In the genomic region with DNA sequence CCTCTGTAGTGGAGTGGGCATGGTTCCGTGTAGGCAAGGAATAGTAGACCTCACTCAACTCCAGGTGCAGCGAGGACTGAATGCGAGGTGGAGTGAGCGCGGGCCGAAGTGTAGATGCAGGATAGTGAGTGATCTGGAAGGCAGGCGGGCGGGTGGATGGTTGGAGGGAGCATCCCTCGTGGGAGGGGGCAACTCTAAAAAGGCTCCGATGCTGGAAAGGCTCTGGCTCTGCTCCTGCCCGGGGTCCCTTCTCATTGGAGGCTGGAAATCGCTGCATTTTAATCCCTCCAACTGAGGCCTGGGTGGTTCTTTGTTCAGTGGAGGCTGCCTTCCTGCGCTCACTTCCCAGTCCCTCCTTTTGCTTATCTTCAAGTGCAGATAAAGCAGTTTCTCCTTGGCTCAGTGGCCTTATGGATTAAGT, we compare ENCODE assay signal across 7 mouse cellular contexts. TPM values are rescaled to one million over a fixed set of nuclear protein-coding genes. Genes with fewer than 3 reads are reported as not detected.
DNase-seq lines count a peak whose midpoint lies in the region; ATAC-seq and TF ChIP-seq lines count a peak whose summit lies in the region.

No protein-coding gene starts in this region.

- no peaks in the 10 kb centered on the region for H3K9me3 ChIP-seq in lung, embryonic 16.5 days (ENCODE audit: control insufficient read depth, low read length)
- no peaks in the 10 kb centered on the region for H3K9me3 ChIP-seq in limb, embryonic 10.5 days (replicated peaks)

- peak overlapping the region; percentile 86 for H3K4me3 ChIP-seq in lung, embryonic 16.5 days (ENCODE audit: low read length)
- peak overlapping the region; percentile 24 for H3K4me3 ChIP-seq in embryonic fibroblast, embryonic 13.5 days (ENCODE audit: insufficient read depth, low read length)
- H3K4me3 ChIP-seq in limb, embryonic 10.5 days, result peak overlapping the region; percentile 97
- peak overlapping the region; percentile 80 for H3K4me3 ChIP-seq in olfactory bulb, adult 2 months (ENCODE audit: insufficient read depth, low read depth, low read length)

- H3K4me1 ChIP-seq in lung, embryonic 16.5 days (replicated peaks; ENCODE audit: control insufficient read depth, insufficient read depth, low read length), result peaks cover 27% of the 10 kb centered on the region
- H3K4me1 ChIP-seq in embryonic fibroblast, embryonic 13.5 days (ENCODE audit: control insufficient read depth, insufficient read depth, low read length), result no peaks in the 10 kb centered on the region
- H3K4me1 ChIP-seq in limb, embryonic 10.5 days, result peaks cover 38% of the 10 kb centered on the region
- peaks cover 18% of the 10 kb centered on the region for H3K4me1 ChIP-seq in olfactory bulb, adult 2 months (ENCODE audit: control insufficient read depth, insufficient read depth, low read length)

- H3K36me3 ChIP-seq in lung, embryonic 16.5 days (ENCODE audit: control insufficient read depth, insufficient read depth, low read length), result peaks cover 4% of the 10 kb centered on the region
- H3K36me3 ChIP-seq in limb, embryonic 10.5 days, result peaks cover 13% of the 10 kb centered on the region

- peak; percentile 2 for ATAC-seq in lung, embryonic 16.5 days (ENCODE audit: low read depth)

- 1% methylated on average over 13 of the region's 13 CpGs for WGBS in lung, embryonic 16.5 days
- WGBS in limb, embryonic 10.5 days, result under 1% methylated on average over 13 of the region's 13 CpGs
- 2% methylated on average over 13 of the region's 13 CpGs for WGBS in olfactory bulb, adult 2 months

- H3K4me2 ChIP-seq in lung, embryonic 16.5 days (ENCODE audit: low read depth, low read length), result peak overlapping the region; percentile 63

- intact Hi-C loops in gastrocnemius, postnatal 14 days (cut with DNase I; ENCODE audit: low total_unique reads), result no loop called here

- no peak for DNase-seq in lung, postnatal 25 days (ENCODE audit: low spot score)
- no peak for DNase-seq in limb, embryonic 10.5 days (ENCODE audit: low spot score)
- no peak for DNase-seq in gastrocnemius, postnatal 14 days
- no peak for DNase-seq in adrenal gland, adult 18-20 months (ENCODE audit: low spot score in 2 of 2)

- peak overlapping the region; percentile 98 for H3K9ac ChIP-seq in lung, embryonic 16.5 days (ENCODE audit: low read length)

- TF ChIP-seq POLR2A in embryonic fibroblast, embryonic 13.5 days (IDR thresholded peaks at IDR 0.05; ENCODE audit: low read depth, low read length), result peak; percentile 62
- TF ChIP-seq POLR2A in olfactory bulb, adult 2 months (IDR thresholded peaks at IDR 0.05; ENCODE audit: insufficient read depth, low read depth, low read length), result no peak

- H3K27me3 ChIP-seq in lung, embryonic 16.5 days (ENCODE audit: control insufficient read depth, insufficient read depth, low read depth, low read length), result no peaks in the 10 kb centered on the region
- no peaks in the 10 kb centered on the region for H3K27me3 ChIP-seq in limb, embryonic 10.5 days (ENCODE audit: low read depth, poor library complexity, severe bottlenecking)

- H3K27ac ChIP-seq in lung, embryonic 16.5 days (ENCODE audit: low read length), result peak overlapping the region; percentile 99
- no peak overlapping the region for H3K27ac ChIP-seq in embryonic fibroblast, embryonic 13.5 days (ENCODE audit: insufficient read depth, low read length)
- peak overlapping the region; percentile 99 for H3K27ac ChIP-seq in limb, embryonic 10.5 days
- peak overlapping the region; percentile 75 for H3K27ac ChIP-seq in olfactory bulb, adult 2 months (ENCODE audit: insufficient read depth, low read depth, low read length)

- TF ChIP-seq CTCF in embryonic fibroblast, embryonic 13.5 days (IDR thresholded peaks at IDR 0.05; ENCODE audit: borderline replicate concordance, insufficient read depth, low read length), result no peak
- no peak for TF ChIP-seq CTCF in olfactory bulb, adult 2 months (IDR thresholded peaks at IDR 0.05; ENCODE audit: insufficient read depth, low read depth, low read length)

RNA-seq across cellular contexts. Expression of gene Sox12, which starts 1.3 kb away (rescaled TPM):
- polyA plus RNA-seq in lung, embryonic 16.5 days (2015; fragmentation: Nextera tagmentation; extraction: Ambion mirVana), result 7.4 and 8.1 TPM in 2 replicates
- polyA plus RNA-seq in embryonic fibroblast, embryonic 13.5 days (2011; ENCODE audit: insufficient read length, low read depth, missing spikeins), result 15.0 and 20.3 TPM in 2 replicates
- 9.9 and 11.8 TPM in 2 replicates for polyA plus RNA-seq in limb, embryonic 10.5 days (2016; fragmentation: Nextera tagmentation; extraction: Ambion mirVana)
- polyA plus RNA-seq in olfactory bulb, adult 2 months (2012; ENCODE audit: insufficient read depth, insufficient read length, low replicate concordance, missing spikeins), result not detected in 2 replicates
- 1 to 10 TPM; 2.9 to 4.3 TPM for total RNA-seq in gastrocnemius, postnatal 14 days (2021)
- 1 to 10 TPM; 3.5 to 7.3 TPM for total RNA-seq in adrenal gland, adult 18-20 months (2021)

RNA-seq across cellular contexts. Expression of gene Zcchc3, which starts 15.7 kb away (rescaled TPM):
- polyA plus RNA-seq in lung, embryonic 16.5 days (2015; fragmentation: Nextera tagmentation; extraction: Ambion mirVana), result 22.2 and 25.9 TPM in 2 replicates
- 9.7 and 17.6 TPM in 2 replicates for polyA plus RNA-seq in embryonic fibroblast, embryonic 13.5 days (2011; ENCODE audit: insufficient read length, low read depth, missing spikeins)
- 64.9 and 67.2 TPM in 2 replicates for polyA plus RNA-seq in limb, embryonic 10.5 days (2016; fragmentation: Nextera tagmentation; extraction: Ambion mirVana)
- polyA plus RNA-seq in olfactory bulb, adult 2 months (2012; ENCODE audit: insufficient read depth, insufficient read length, low replicate concordance, missing spikeins), result not detected in 2 replicates
- total RNA-seq in gastrocnemius, postnatal 14 days (2021), result 1 to 10 TPM; 2.7 to 3.2 TPM
- 1 to 10 TPM; 6.8 to 7.8 TPM for total RNA-seq in adrenal gland, adult 18-20 months (2021)

RNA-seq across cellular contexts. Expression of gene 6820408C15Rik, which starts 16.3 kb away (rescaled TPM):
- 8.5 and 10.5 TPM in 2 replicates for polyA plus RNA-seq in lung, embryonic 16.5 days (2015; fragmentation: Nextera tagmentation; extraction: Ambion mirVana)
- polyA plus RNA-seq in embryonic fibroblast, embryonic 13.5 days (2011; ENCODE audit: insufficient read length, low read depth, missing spikeins), result 0.30 TPM in 1 of 2 replicates, not detected in the other
- polyA plus RNA-seq in limb, embryonic 10.5 days (2016; fragmentation: Nextera tagmentation; extraction: Ambion mirVana), result 0.40 and 0.61 TPM in 2 replicates
- polyA plus RNA-seq in olfactory bulb, adult 2 months (2012; ENCODE audit: insufficient read depth, insufficient read length, low replicate concordance, missing spikeins), result not detected in 2 replicates
- not detected for total RNA-seq in gastrocnemius, postnatal 14 days (2021)
- total RNA-seq in adrenal gland, adult 18-20 months (2021), result under 1 TPM; 0.36 to 0.74 TPM

RNA-seq across cellular contexts. Expression of gene Nrsn2, which starts 22.7 kb away (rescaled TPM):
- polyA plus RNA-seq in lung, embryonic 16.5 days (2015; fragmentation: Nextera tagmentation; extraction: Ambion mirVana), result 0.40 and 0.62 TPM in 2 replicates
- not detected in 2 replicates for polyA plus RNA-seq in embryonic fibroblast, embryonic 13.5 days (2011; ENCODE audit: insufficient read length, low read depth, missing spikeins)
- 0.59 and 1.4 TPM in 2 replicates for polyA plus RNA-seq in limb, embryonic 10.5 days (2016; fragmentation: Nextera tagmentation; extraction: Ambion mirVana)
- not detected in 2 replicates for polyA plus RNA-seq in olfactory bulb, adult 2 months (2012; ENCODE audit: insufficient read depth, insufficient read length, low replicate concordance, missing spikeins)
- not detected for total RNA-seq in gastrocnemius, postnatal 14 days (2021)
- 1 to 10 TPM; 5.8 to 6.7 TPM for total RNA-seq in adrenal gland, adult 18-20 months (2021)

RNA-seq across cellular contexts. Expression of gene Trib3, which starts 55.3 kb away (rescaled TPM):
- polyA plus RNA-seq in lung, embryonic 16.5 days (2015; fragmentation: Nextera tagmentation; extraction: Ambion mirVana), result 5.0 and 5.2 TPM in 2 replicates
- 49.1 and 85.1 TPM in 2 replicates for polyA plus RNA-seq in embryonic fibroblast, embryonic 13.5 days (2011; ENCODE audit: insufficient read length, low read depth, missing spikeins)
- 2.6 and 3.2 TPM in 2 replicates for polyA plus RNA-seq in limb, embryonic 10.5 days (2016; fragmentation: Nextera tagmentation; extraction: Ambion mirVana)
- polyA plus RNA-seq in olfactory bulb, adult 2 months (2012; ENCODE audit: insufficient read depth, insufficient read length, low replicate concordance, missing spikeins), result not detected in 2 replicates
- total RNA-seq in gastrocnemius, postnatal 14 days (2021), result 1 to 10 TPM; 1.0 to 1.6 TPM
- total RNA-seq in adrenal gland, adult 18-20 months (2021), result 10 to 100 TPM in 1 of 2 experiments, 1 to 10 TPM in 1; 4.9 to 12.4 TPM

Comparison
In these comparisons a context has a peak if more than half of its experiments do, and no peak if none do; other contexts are left out.
1. H3K4me3 ChIP-seq: peak in every context shown above with its lines; median percentile 97 in limb, embryonic 10.5 days; 86 in lung, embryonic 16.5 days; 80 in olfactory bulb, adult 2 months; 24 in embryonic fibroblast, embryonic 13.5 days.
2. RNA of gene Zcchc3, which starts 15.7 kb away (polyA plus RNA-seq): 64.9 to 67.2 TPM in limb, embryonic 10.5 days, 22.2 to 25.9 TPM in lung, embryonic 16.5 days and 9.7 to 17.6 TPM in embryonic fibroblast, embryonic 13.5 days; not detected in olfactory bulb, adult 2 months; every median in the first group is over 10 times any median in the second.